Mouse (Mus musculus): ENCODE data around the gene Lrp1. TPM values are rescaled to one million over a fixed set of nuclear protein-coding genes. Genes with fewer than 3 reads are reported as not detected.

Gene Lrp1
- polyA plus RNA-seq, 2 experiments = 146 to 261 TPM

DNA sequence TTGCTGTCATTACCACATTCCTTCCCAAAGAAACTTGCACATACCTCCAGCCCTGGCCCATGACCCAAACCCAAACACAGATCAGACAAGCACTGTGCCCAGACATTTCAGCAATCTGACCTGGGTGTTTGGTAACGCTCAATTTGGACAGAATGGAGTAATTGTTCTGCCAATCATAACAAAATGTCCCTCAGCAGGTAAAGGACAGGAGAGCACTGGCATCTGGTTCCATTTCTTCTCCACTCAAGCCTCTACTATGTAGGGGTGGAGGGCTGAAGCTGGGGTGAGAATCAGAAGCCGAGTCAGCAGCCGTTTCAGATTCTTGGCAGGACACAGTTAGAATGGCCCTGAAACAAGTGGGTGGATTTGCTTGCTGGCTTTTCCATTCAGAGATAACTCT is 128.8 kb downstream of the Lrp1 start:
- no peak for TF ChIP-seq POLR2A (IDR thresholded peaks at IDR 0.05; ENCODE audit: borderline replicate concordance, extremely low read depth, insufficient read depth, insufficient read length)
- DNase-seq (ENCODE audit: low spot score) = no peak
- Histone ChIP-seq H3K36me3 (ENCODE audit: control insufficient read depth, insufficient read depth, low read length) (peaks cover 91% of the 10 kb centered on the region), H3K4me1 (ENCODE audit: control insufficient read depth, insufficient read depth, low read length) (no peaks in the 10 kb centered on the region), H3K27ac (replicated peaks; ENCODE audit: low read depth, low read length) (no peak overlapping the region), H3K27me3 (ENCODE audit: control insufficient read depth, insufficient read depth, low read length) (no peaks in the 10 kb centered on the region), H3K4me3 (replicated peaks; ENCODE audit: low read length) (no peak overlapping the region), H3K9ac (ENCODE audit: low read depth, low read length, severe bottlenecking) (no peak overlapping the region), H3K4me2 (replicated peaks; ENCODE audit: low read depth, low read length, severe bottlenecking) (no peak overlapping the region), H3K9me3 (ENCODE audit: control insufficient read depth, low read length) (no peaks in the 10 kb centered on the region)
- WGBS = 85% methylated on average over 3 of the region's 3 CpGs
- no peak for ATAC-seq (ENCODE audit: low FRiP score, low read depth)

DNA sequence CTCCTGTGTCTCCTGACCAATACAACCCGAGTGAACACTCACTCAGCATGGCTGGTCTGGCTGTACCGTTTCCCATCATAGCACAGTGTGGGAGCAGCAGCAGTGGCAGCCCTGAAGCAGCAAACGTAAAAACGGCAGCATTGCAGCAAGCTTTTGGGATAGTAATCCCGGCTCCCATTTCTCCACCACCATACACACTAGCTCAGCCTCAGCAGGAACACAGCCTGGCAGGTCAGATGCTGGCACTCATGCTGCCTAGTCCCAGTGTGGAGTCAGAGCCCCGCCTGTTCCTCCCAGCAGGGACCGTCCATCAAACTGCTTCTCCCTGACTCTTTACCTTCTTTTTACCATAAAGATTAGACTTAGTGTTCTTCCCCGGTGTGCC is 129.8 kb downstream of the Lrp1 start:
- H3K27ac ChIP-seq (replicated peaks; ENCODE audit: low read depth, low read length) = no peak overlapping the region
- ATAC-seq (ENCODE audit: low FRiP score, low read depth) (no peak), DNase-seq (ENCODE audit: low spot score) (no peak)
- H3K9ac ChIP-seq (ENCODE audit: low read depth, low read length, severe bottlenecking) = no peak overlapping the region
- no peaks in the 10 kb centered on the region for H3K4me1 ChIP-seq (ENCODE audit: control insufficient read depth, insufficient read depth, low read length)
- TF ChIP-seq POLR2A (IDR thresholded peaks at IDR 0.05; ENCODE audit: borderline replicate concordance, extremely low read depth, insufficient read depth, insufficient read length) = no peak
- H3K27me3 ChIP-seq (ENCODE audit: control insufficient read depth, insufficient read depth, low read length) = no peaks in the 10 kb centered on the region
- H3K4me2 ChIP-seq (replicated peaks; ENCODE audit: low read depth, low read length, severe bottlenecking) = no peak overlapping the region
- H3K4me3 ChIP-seq (replicated peaks; ENCODE audit: low read length) = no peak overlapping the region
- H3K9me3 ChIP-seq (ENCODE audit: control insufficient read depth, low read length) = no peaks in the 10 kb centered on the region
- WGBS = 84% methylated on average over 8 of the region's 8 CpGs
- peaks cover 86% of the 10 kb centered on the region for H3K36me3 ChIP-seq (ENCODE audit: control insufficient read depth, insufficient read depth, low read length)

DNA sequence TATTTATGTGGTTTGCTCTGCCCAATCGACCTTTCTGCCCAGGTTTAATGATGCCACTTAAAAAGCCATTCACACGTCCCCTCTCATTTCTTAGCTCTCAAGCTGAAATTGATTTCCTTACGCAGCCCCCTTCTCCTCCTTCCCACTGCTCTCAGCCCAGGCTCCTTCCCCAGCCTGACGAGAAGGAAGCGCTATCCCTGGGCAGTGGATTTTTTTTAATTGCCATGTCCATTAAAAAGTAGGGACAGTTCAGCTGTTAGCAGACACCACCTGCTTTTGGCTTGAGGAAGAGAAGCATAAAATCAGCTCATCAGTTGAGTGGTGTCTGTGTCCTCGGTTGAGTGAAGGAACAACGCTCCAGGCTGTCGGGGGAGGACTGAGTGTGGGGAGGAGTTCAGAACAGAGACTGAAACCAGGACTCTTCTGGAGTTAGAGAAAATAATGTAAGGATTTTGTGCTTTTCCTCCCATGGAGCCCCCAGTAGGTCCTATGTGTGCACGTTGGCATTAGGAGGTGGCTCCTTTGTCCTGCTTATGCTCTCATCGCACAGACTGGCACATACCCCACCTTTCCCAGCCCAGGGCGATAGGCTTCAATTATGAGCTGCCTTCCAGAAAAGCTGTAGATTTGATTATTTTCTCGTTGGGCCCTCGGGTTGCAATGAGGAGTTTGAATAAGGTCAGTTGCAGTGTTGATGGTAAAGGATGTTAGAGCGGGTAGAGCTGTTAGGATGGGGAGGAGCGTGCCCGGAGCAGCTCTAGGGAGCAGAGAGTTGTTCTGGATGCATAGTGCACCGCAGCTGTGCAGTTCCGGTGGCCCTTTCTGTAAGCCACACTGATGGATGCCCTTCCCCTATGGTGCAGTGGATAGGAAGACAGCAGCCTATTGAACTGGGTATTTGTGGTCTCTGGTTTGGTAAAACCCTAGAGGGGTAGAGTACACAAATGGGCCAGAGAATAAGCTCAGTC is 130.5 kb downstream of the Lrp1 start:
- Histone ChIP-seq H3K9ac (ENCODE audit: low read depth, low read length, severe bottlenecking) (no peak overlapping the region), H3K4me3 (replicated peaks; ENCODE audit: low read length) (no peak overlapping the region), H3K36me3 (ENCODE audit: control insufficient read depth, insufficient read depth, low read length) (peaks cover 84% of the 10 kb centered on the region), H3K27ac (replicated peaks; ENCODE audit: low read depth, low read length) (no peak overlapping the region), H3K9me3 (ENCODE audit: control insufficient read depth, low read length) (no peaks in the 10 kb centered on the region), H3K27me3 (ENCODE audit: control insufficient read depth, insufficient read depth, low read length) (no peaks in the 10 kb centered on the region), H3K4me1 (ENCODE audit: control insufficient read depth, insufficient read depth, low read length) (no peaks in the 10 kb centered on the region), H3K4me2 (replicated peaks; ENCODE audit: low read depth, low read length, severe bottlenecking) (no peak overlapping the region)
- WGBS = 72% methylated on average over 18 of the region's 18 CpGs
- DNase-seq (ENCODE audit: low spot score) (no peak), ATAC-seq (ENCODE audit: low FRiP score, low read depth) (no peak)
- TF ChIP-seq POLR2A (IDR thresholded peaks at IDR 0.05; ENCODE audit: borderline replicate concordance, extremely low read depth, insufficient read depth, insufficient read length) = no peak

DNA sequence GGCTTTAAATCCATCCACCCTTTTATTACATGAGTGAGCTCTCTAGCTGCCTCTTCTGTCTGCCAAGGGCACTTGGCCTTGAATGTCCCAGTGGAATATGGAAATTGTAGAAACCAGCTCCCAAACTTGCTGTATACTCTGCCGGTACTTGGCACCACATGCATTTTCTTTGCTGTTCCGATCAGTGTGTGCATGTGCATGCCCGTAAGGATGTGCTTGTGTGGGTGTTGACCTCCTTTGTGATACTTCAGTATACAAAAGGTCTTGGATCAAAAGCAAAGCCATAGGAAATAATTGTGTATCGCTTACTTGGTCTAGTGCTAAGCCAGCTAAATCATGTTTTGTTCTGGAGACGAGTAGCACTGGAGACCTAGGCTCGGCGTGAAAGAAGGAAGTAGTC is 132.1 kb downstream of the Lrp1 start:
- no peak for TF ChIP-seq POLR2A (IDR thresholded peaks at IDR 0.05; ENCODE audit: borderline replicate concordance, extremely low read depth, insufficient read depth, insufficient read length)
- Histone ChIP-seq H3K9me3 (ENCODE audit: control insufficient read depth, low read length) (no peaks in the 10 kb centered on the region), H3K27me3 (ENCODE audit: control insufficient read depth, insufficient read depth, low read length) (no peaks in the 10 kb centered on the region), H3K9ac (ENCODE audit: low read depth, low read length, severe bottlenecking) (no peak overlapping the region), H3K4me1 (ENCODE audit: control insufficient read depth, insufficient read depth, low read length) (no peaks in the 10 kb centered on the region), H3K4me3 (replicated peaks; ENCODE audit: low read length) (no peak overlapping the region), H3K4me2 (replicated peaks; ENCODE audit: low read depth, low read length, severe bottlenecking) (no peak overlapping the region), H3K36me3 (ENCODE audit: control insufficient read depth, insufficient read depth, low read length) (peaks cover 84% of the 10 kb centered on the region), H3K27ac (replicated peaks; ENCODE audit: low read depth, low read length) (no peak overlapping the region)
- WGBS = 85% methylated on average over 7 of the region's 7 CpGs
- ATAC-seq (ENCODE audit: low FRiP score, low read depth) (no peak), DNase-seq (ENCODE audit: low spot score) (no peak)

Other genes with a start within 250 kb of the Lrp1 start
- 58.0 and 85.5 TPM in 2 replicates for gene R3hdm2, start 240.8 kb downstream of the Lrp1 start, polyA plus RNA-seq (2012; rRNA removed)
- 38.3 and 39.5 TPM in 2 replicates for gene R3hdm2, start 240.8 kb downstream of the Lrp1 start, polyA plus RNA-seq (2014; fragmentation: Nextera tagmentation; extraction: Ambion mirVana)
- 33.3 and 43.2 TPM in 2 replicates for gene Stac3, start 119.5 kb downstream of the Lrp1 start, polyA plus RNA-seq (2012; rRNA removed)
- gene Stac3, start 119.5 kb downstream of the Lrp1 start, polyA plus RNA-seq (2014; fragmentation: Nextera tagmentation; extraction: Ambion mirVana) = 2.0 and 4.4 TPM in 2 replicates
- gene Ndufa4l2, start 106.2 kb downstream of the Lrp1 start, polyA plus RNA-seq (2012; rRNA removed) = 31.7 and 36.9 TPM in 2 replicates
- gene Ndufa4l2, start 106.2 kb downstream of the Lrp1 start, polyA plus RNA-seq (2014; fragmentation: Nextera tagmentation; extraction: Ambion mirVana) = 44.5 and 62.9 TPM in 2 replicates
- 146 and 178 TPM in 2 replicates for gene Shmt2, start 98.7 kb downstream of the Lrp1 start, polyA plus RNA-seq (2012; rRNA removed)
- 89.4 and 94.6 TPM in 2 replicates for gene Shmt2, start 98.7 kb downstream of the Lrp1 start, polyA plus RNA-seq (2014; fragmentation: Nextera tagmentation; extraction: Ambion mirVana)
- gene Nxph4, start 86.6 kb downstream of the Lrp1 start, polyA plus RNA-seq (2012; rRNA removed) = 7.2 and 9.6 TPM in 2 replicates
- gene Nxph4, start 86.6 kb downstream of the Lrp1 start, polyA plus RNA-seq (2014; fragmentation: Nextera tagmentation; extraction: Ambion mirVana) = 17.5 and 19.9 TPM in 2 replicates
- gene Stat6, start 21.8 kb upstream of the Lrp1 start, polyA plus RNA-seq (2012; rRNA removed) = 30.7 and 33.5 TPM in 2 replicates
- gene Stat6, start 21.8 kb upstream of the Lrp1 start, polyA plus RNA-seq (2014; fragmentation: Nextera tagmentation; extraction: Ambion mirVana) = 22.2 and 24.6 TPM in 2 replicates
- 12.3 and 13.9 TPM in 2 replicates for gene Nemp1, start 45.8 kb upstream of the Lrp1 start, polyA plus RNA-seq (2012; rRNA removed)
- 9.0 and 10.2 TPM in 2 replicates for gene Nemp1, start 45.8 kb upstream of the Lrp1 start, polyA plus RNA-seq (2014; fragmentation: Nextera tagmentation; extraction: Ambion mirVana)
- 64.5 and 68.3 TPM in 2 replicates for gene Nab2, start 47.4 kb upstream of the Lrp1 start, polyA plus RNA-seq (2012; rRNA removed)
- gene Nab2, start 47.4 kb upstream of the Lrp1 start, polyA plus RNA-seq (2014; fragmentation: Nextera tagmentation; extraction: Ambion mirVana) = 16.4 and 19.9 TPM in 2 replicates
- 1.2 and 1.7 TPM in 2 replicates for gene Myo1a, start 84.0 kb upstream of the Lrp1 start, polyA plus RNA-seq (2012; rRNA removed)
- gene Myo1a, start 84.0 kb upstream of the Lrp1 start, polyA plus RNA-seq (2014; fragmentation: Nextera tagmentation; extraction: Ambion mirVana) = 0.30 and 0.48 TPM in 2 replicates
- gene Tac2, start 103.3 kb upstream of the Lrp1 start, polyA plus RNA-seq (2012; rRNA removed) = 0.58 and 15.2 TPM in 2 replicates
- gene Tac2, start 103.3 kb upstream of the Lrp1 start, polyA plus RNA-seq (2014; fragmentation: Nextera tagmentation; extraction: Ambion mirVana) = 0.44 and 0.84 TPM in 2 replicates
- gene Zbtb39, start 118.4 kb upstream of the Lrp1 start, polyA plus RNA-seq (2012; rRNA removed) = 10.7 and 12.5 TPM in 2 replicates
- gene Zbtb39, start 118.4 kb upstream of the Lrp1 start, polyA plus RNA-seq (2014; fragmentation: Nextera tagmentation; extraction: Ambion mirVana) = 4.2 and 4.4 TPM in 2 replicates
- 0.88 and 1.4 TPM in 2 replicates for gene Gpr182, start 130.6 kb upstream of the Lrp1 start, polyA plus RNA-seq (2012; rRNA removed)
- gene Gpr182, start 130.6 kb upstream of the Lrp1 start, polyA plus RNA-seq (2014; fragmentation: Nextera tagmentation; extraction: Ambion mirVana) = 0.39 and 0.40 TPM in 2 replicates
- gene Rdh1, start 138.6 kb upstream of the Lrp1 start, polyA plus RNA-seq (2012; rRNA removed) = 0.11 and 0.12 TPM in 2 replicates
- gene Rdh1, start 138.6 kb upstream of the Lrp1 start, polyA plus RNA-seq (2014; fragmentation: Nextera tagmentation; extraction: Ambion mirVana) = 0.08 TPM in 1 of 2 replicates, not detected in the other
- gene Rdh16f1, start 138.6 kb upstream of the Lrp1 start, polyA plus RNA-seq (2012; rRNA removed) = 0.15 and 0.16 TPM in 2 replicates
- gene Rdh16f1, start 138.6 kb upstream of the Lrp1 start, polyA plus RNA-seq (2014; fragmentation: Nextera tagmentation; extraction: Ambion mirVana) = 0.59 TPM in 1 of 2 replicates, not detected in the other
- gene Rdh9, start 155.2 kb upstream of the Lrp1 start, polyA plus RNA-seq (2012; rRNA removed) = 0.26 and 0.33 TPM in 2 replicates
- gene Rdh9, start 155.2 kb upstream of the Lrp1 start, polyA plus RNA-seq (2014; fragmentation: Nextera tagmentation; extraction: Ambion mirVana) = 0.30 TPM in 1 of 2 replicates, not detected in the other
- gene Rdh16, start 180.0 kb upstream of the Lrp1 start, polyA plus RNA-seq (2012; rRNA removed) = 0.10 TPM in 1 of 2 replicates, not detected in the other
- 0.06 TPM in 1 of 2 replicates, not detected in the other for gene Rdh16, start 180.0 kb upstream of the Lrp1 start, polyA plus RNA-seq (2014; fragmentation: Nextera tagmentation; extraction: Ambion mirVana)
- gene Rdh19, start 228.8 kb upstream of the Lrp1 start, polyA plus RNA-seq (2012; rRNA removed) = not detected in 2 replicates
- gene Rdh19, start 228.8 kb upstream of the Lrp1 start, polyA plus RNA-seq (2014; fragmentation: Nextera tagmentation; extraction: Ambion mirVana) = not detected in 2 replicates
- not detected in 2 replicates for gene Rdh16f2, start 245.3 kb upstream of the Lrp1 start, polyA plus RNA-seq (2012; rRNA removed)
- gene Rdh16f2, start 245.3 kb upstream of the Lrp1 start, polyA plus RNA-seq (2014; fragmentation: Nextera tagmentation; extraction: Ambion mirVana) = not detected in 2 replicates